Mouse (Mus musculus) gastrocnemius, postnatal 14 days (tissue): Measurements from ENCODE around the gene Gm10644. TPM values are rescaled to one million over a fixed set of nuclear protein-coding genes. Genes with fewer than 3 reads are reported as not detected.
"Not testable (repeated sequence)": the region's sequence is repeated elsewhere in the genome, so short reads cannot be mapped to it uniquely, and the experiment has no call there.

Experiments used
- DNase-seq: peaks from one replicate; pipeline ENCODE4 v3.0.0; 2021; ENCODE audit warnings: mixed read lengths
- intact Hi-C: fragments of 180-260 bp; cut with DNase I; formaldehyde crosslinking; loops from one replicate; pipeline ENCODE4 v1.15.1; 2025; ENCODE audit warnings: low total_unique reads
- long read RNA-seq, 2 experiments: library from polyadenylated mRNA; stranded (forward); transcript quantifications; one replicate each; pipeline ENCODE4 v2.0.0; 2021
- total RNA-seq, 2 experiments: library from RNA; stranded (reverse); gene quantifications; 2 replicates each; pipeline ENCODE4 v1.2.3; 2021

Gene Gm10644
- under 1 TPM; 0.11 to 0.14 TPM for total RNA-seq
- long read RNA-seq, experiment 1, result 0 reads
- long read RNA-seq, experiment 2, result 0 reads

GRCm38 (mm10) chr8:83955106-83955957, at the start of gene Gm10644, which contains the start of gene Asf1b:
TSS of gene Gm10644 (minus strand) at chr8:83955205.
TSS of gene Asf1b (plus strand) at chr8:83955507.
- intact Hi-C loops, result no loop called here
- peak; percentile 98 for DNase-seq

DNA sequence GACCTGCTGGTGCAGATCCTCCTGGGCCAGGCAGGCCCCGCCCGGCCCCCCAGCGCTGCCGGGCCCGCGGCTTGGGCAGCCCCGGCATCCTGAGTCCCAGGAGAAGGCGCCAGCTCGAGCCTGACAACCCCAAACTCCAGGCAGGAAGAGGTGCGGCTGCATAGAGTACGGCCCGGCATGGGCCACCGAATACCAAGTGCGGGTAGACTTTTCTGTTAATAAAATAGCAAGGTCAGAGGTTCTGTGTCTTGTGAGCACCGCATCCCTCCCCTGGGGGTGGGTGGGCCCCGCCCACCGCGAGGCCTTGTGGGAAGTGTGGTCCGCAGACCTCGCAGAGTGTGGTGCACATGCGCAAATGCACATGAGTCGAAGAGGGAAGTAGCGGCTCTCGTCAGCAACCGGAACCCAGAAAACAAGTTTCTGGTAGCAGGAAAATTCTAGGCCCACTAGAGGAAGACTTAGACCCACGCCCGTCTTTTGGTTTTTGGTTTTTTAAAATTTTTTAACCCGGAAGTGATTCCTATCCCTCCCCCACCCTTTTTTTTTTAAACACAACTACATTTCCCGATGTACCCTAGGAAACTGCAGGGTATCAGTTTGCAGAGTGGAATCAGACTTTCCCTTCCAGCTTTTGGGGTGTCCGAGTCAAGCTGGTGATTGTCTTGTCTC, 49.7 kb upstream of the Gm10644 start:
- peak; percentile 95 for DNase-seq
- intact Hi-C loops, result no loop called here

- DNase-seq, result no peak
- intact Hi-C loops, result no loop called here
Measured at GRCm38 (mm10) chr8:84003612-84004246, 48.7 kb upstream of the Gm10644 start.

- intact Hi-C loops, result no loop called here
- no peak for DNase-seq
Measured at GRCm38 (mm10) chr8:84002957-84003611, 48.1 kb upstream of the Gm10644 start.

- no peak for DNase-seq
- intact Hi-C loops, result no loop called here
Measured at GRCm38 (mm10) chr8:84001281-84002000, 46.4 kb upstream of the Gm10644 start, which contains the start of gene 1700067K01Rik. TSS of gene 1700067K01Rik (plus strand) at chr8:84001502.

DNA sequence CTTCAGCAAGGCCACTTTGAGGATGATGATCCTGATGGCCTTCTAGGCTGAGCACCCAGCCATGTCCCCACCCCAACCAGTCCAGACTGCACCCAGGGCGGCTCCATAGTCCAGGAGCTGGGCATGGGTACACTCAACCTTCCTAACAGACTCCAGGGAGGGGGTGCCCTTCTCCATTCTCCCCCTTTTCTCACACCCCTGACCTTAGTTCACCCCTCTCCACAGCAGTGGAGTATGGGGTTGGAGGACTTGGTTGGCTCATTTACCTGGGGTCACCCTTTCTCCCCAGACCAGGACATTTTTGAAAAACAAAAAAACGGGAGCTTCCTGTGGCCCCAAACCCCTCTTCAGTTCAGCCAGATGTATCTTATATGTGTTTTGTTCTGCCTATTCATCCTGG, 44.8 kb upstream of the Gm10644 start:
- no peak for DNase-seq
- intact Hi-C loops, result no loop called here

- intact Hi-C loops, result no loop called here
- DNase-seq, result no peak
Measured at GRCm38 (mm10) chr8:83999057-83999705, 44.2 kb upstream of the Gm10644 start.

DNA sequence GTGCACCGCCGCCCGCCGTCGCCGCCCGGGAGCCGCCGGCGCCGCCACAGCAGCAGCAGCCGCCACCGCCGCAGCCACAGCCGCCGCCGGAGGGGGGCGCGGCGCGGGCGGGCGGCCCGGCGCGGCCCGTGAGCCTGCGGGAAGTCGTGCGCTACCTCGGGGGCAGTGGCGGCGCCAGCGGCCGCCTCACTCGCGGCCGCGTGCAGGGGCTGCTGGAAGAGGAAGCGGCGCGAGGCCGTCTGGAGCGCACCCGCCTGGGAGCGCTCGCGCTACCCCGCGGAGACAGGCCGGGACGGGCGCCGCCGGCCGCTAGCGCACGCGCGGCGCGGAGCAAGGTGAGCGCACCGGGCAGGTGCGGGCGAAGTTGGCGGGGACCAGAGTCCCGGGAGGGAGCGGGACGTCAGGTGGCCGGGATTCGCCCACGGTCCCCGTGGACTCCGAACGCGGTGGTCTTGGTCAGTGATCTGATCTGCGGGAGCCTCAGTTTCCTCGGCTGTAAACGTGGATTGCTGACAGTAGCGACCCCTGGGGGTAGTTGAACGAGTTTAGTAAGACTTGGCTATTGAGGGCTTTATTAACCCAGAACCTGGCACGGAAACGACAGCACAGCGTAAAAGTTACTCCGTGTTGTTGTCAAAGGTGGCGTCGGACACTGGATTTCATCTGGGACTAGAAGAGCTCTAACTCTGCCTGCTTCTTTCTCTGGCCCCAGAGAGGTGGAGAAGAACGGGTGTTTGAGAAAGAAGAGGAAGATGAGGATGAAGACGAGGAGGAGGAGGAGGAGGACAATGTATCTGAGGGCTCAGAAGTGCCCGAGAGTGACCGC, 43.4 kb upstream of the Gm10644 start:
- peak; percentile 60 for DNase-seq
- intact Hi-C loops, result no loop called here

GRCm38 (mm10) chr8:83997511-83998141, 42.6 kb upstream of the Gm10644 start, which contains the start of gene Samd1:
TSS of gene Samd1 (plus strand) at chr8:83997672.
- peak; percentile 64 for DNase-seq
- intact Hi-C loops, result no loop called here

- intact Hi-C loops, result no loop called here
- peak; percentile 94 for DNase-seq
Measured at GRCm38 (mm10) chr8:83996567-83997505, 41.8 kb upstream of the Gm10644 start.

- intact Hi-C loops, result no loop called here
- DNase-seq, result no peak
Measured at GRCm38 (mm10) chr8:83995973-83996372, 41.0 kb upstream of the Gm10644 start.

- intact Hi-C loops, result no loop called here
Measured at GRCm38 (mm10) chr8:83994030-83994429, 39.0 kb upstream of the Gm10644 start.

DNA sequence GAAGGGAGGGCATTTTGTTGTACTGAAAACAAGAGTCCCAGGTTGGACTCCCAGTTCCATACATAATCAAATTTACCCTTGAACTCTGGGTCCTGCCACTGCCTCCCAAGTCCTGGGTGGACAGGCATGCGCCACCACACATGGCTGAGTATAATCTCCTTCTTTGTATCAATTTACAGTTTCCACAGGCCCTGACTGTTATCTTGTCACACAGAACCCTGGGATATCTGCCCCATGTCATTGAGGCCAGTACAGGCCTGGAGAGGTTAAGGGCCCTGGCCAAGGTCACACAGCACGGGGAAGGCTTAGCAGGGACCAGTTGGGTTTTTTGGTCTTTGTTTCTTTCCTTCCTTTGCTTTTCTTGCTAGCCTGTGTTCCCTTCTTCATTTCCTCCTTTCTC, 37.5 kb upstream of the Gm10644 start:
- intact Hi-C loops, result no loop called here
- no peak for DNase-seq

More at GRCm38 (mm10) chr8:83994030-83994429, 39.0 kb upstream of the Gm10644 start:
- DNase-seq, result no peak

DNA sequence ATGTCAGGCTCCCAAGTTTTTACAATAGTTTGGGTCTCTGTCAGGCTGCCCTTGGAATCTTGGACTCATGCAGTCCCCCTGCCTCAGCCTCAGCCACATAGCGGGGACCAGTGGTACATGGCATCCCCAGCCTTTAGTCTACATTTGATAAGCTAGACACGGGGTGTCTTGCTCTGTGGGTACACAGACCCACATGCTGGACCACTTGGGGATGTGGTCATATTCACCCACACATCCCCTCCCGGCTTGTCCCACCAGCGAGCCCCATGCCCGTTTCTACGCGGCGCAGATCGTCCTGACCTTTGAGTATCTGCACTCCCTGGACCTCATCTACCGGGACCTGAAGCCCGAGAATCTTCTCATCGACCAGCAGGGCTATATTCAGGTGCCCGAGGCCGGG, 35.2 kb upstream of the Gm10644 start:
- no peak for DNase-seq
- intact Hi-C loops, result no loop called here

GRCm38 (mm10) chr8:83989243-83989642, 34.2 kb upstream of the Gm10644 start:
- no peak for DNase-seq
- intact Hi-C loops, result no loop called here

DNA sequence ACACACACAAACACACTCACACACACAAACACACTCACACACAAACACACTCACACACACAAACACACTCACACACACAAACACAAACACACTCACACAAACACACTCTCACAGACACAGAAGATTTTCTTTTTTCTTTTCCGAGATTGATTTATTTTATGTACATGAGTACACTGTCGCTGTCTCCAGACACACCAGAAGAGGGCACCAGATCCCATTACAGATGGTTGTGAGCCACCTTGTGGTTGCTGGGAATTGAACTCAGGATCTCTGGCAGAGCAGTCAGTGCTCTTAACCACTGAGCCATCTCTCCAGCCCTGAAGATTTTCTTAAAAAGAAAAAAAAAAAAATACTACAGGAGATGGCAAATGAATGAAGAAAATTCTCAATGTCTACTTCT, 28.2 kb upstream of the Gm10644 start:
- intact Hi-C loops, DNase-seq: not testable (repeated sequence)
